Mouse (Mus musculus) right cerebral cortex, postnatal 10 days (tissue): ENCODE measurements around the gene Olfr502.
"Not testable (repeated sequence)": the region's sequence is repeated elsewhere in the genome, so short reads cannot be mapped to it uniquely, and the experiment has no call there.

Experiments
- DNase-seq, 2 experiments: peaks; one replicate each; pipeline ENCODE4 v3.0.0; 2021; ENCODE audit warnings: low spot score in 2 of 2

Olfr502 gene

GRCm38 (mm10) chr7:108524965-108525364 is at the start of gene Olfr502:
TSS of gene Olfr502 (minus strand) at chr7:108525065.
- DNase-seq: no peak

DNA sequence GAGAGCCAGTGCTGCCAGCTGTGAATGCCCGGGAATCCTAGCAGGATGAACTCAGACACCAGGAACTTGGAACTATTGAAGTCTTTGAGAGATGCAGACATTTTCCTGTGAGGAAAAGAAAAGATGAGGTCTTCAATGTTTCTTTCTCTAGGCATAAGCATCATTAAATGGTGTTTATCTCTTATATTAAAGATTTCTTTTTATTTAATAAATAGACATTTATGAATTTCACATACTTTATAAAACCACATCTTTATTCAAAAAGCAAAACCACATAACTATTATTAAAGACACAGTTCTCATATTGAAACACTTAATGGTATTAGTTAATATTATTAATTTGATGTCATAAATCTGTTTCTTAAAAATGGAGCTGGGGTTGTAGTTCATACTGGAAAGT is 40.8 kb upstream of the Olfr502 start, which contains the start of gene Olfr504:
Olfr504 (minus strand) TSS at position 101 of the 400 bp plus-strand sequence.
- DNase-seq: no peak

DNA sequence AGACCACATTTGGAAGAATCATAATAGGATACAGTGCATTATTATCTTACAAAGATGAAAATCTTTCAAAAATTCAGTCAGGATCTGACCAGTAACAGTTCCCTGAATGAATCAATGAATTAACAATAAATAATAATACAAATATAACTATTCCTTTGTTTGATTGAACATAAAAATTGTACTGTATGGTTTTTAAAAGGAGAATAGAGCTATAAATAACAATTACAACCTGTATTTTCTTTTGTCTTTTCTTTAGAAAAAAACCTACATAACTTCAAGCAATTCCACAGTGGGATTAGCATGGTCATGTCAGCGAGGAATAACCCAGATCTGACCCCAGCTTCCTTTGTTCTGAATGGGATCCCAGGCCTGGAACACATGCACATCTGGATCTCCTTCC is 19.4 kb upstream of the Olfr502 start, which contains the start of gene Olfr503:
Olfr503 (plus strand) TSS at position 301 of the 400 bp plus-strand sequence.
- DNase-seq: not testable (repeated sequence)

DNA sequence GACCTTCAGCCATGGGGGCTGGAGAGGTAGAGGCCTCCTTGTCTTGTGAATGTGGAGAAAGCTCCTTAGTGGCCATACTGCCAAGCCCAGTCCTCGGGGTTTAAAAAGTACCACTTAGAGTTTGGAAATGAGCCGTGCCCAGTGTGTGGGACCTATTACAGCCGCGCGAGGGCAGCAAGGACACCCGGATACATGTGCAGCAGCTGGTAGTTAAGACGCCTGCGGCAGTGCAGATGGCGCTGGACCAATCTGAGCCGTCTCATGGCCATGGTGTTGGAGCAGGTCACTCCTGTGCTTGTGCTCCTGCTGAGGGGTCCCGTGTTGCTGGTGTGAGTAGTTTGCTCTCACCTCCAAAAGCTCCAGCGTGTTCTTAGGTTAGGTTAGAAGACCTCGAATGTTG is 17.6 kb upstream of the Olfr502 start:
- no peak for DNase-seq
